Mouse (Mus musculus) hindbrain, embryonic 13.5 days (tissue): ENCODE measurements around the gene Slc31a2. TPM values are rescaled to one million over a fixed set of nuclear protein-coding genes. Genes with fewer than 3 reads are reported as not detected.

Source experiments
- ATAC-seq: fragments of 200-750 bp; cut with Nextera tagmentation; 2 replicates; pipeline ENCODE4 v1.8.0; 2017; ENCODE audit warnings: moderate TSS enrichment; ENCODE audit not compliant: low FRiP score
- H3K27ac ChIP-seq: fragments of 300-500 bp; sonication (generic); 2 replicates; pipeline ENCODE4 v1.5.1; 2015; ENCODE audit warnings: inconsistent platforms, mild to moderate bottlenecking, moderate library complexity
- H3K27me3 ChIP-seq: fragments of 300-500 bp; sonication (generic); 2 replicates; pipeline ENCODE4 v1.6.1; 2015; ENCODE audit warnings: mild to moderate bottlenecking, inconsistent platforms
- H3K36me3 ChIP-seq: fragments of 300-500 bp; sonication (generic); 2 replicates; pipeline ENCODE4 v1.6.1; 2015; ENCODE audit warnings: mild to moderate bottlenecking, inconsistent platforms
- H3K4me1 ChIP-seq: fragments of 300-500 bp; sonication (generic); replicated peaks from 2 replicates; pipeline ENCODE4 v1.6.1; 2015; ENCODE audit warnings: inconsistent platforms
- H3K4me2 ChIP-seq: fragments of 300-500 bp; sonication (generic); 2 replicates; pipeline ENCODE4 v1.6.1; 2015; ENCODE audit warnings: inconsistent platforms, mild to moderate bottlenecking, moderate library complexity
- H3K4me3 ChIP-seq: fragments of 300-500 bp; sonication (generic); 2 replicates; pipeline ENCODE4 v1.5.1; 2015; ENCODE audit warnings: mild to moderate bottlenecking, inconsistent platforms
- H3K9ac ChIP-seq: fragments of 300-500 bp; sonication (generic); 2 replicates; pipeline ENCODE4 v1.6.1; 2015; ENCODE audit warnings: mild to moderate bottlenecking, inconsistent platforms
- H3K9me3 ChIP-seq: fragments of 300-500 bp; sonication (generic); 2 replicates; pipeline ENCODE4 v1.6.1; 2016; ENCODE audit warnings: inconsistent platforms
- WGBS: fragments of 180-500 bp; shearing (Covaris S2); methylation state at CpG from one replicate; pipeline ENCODE4 v1.1.7; 2015; 5-methylcytosine and 5-hydroxymethylcytosine counted together
- polyA plus RNA-seq: library from polyadenylated mRNA; unstranded; fragments of >200 nt; fragmentation: Nextera tagmentation; extraction: Ambion mirVana; gene quantifications from 2 replicates; pipeline ENCODE4 v1.2.1, GENCODE M21; 2015

The Slc31a2 gene
- polyA plus RNA-seq, 1 experiment from 2014 or later = 15.3 TPM

DNA sequence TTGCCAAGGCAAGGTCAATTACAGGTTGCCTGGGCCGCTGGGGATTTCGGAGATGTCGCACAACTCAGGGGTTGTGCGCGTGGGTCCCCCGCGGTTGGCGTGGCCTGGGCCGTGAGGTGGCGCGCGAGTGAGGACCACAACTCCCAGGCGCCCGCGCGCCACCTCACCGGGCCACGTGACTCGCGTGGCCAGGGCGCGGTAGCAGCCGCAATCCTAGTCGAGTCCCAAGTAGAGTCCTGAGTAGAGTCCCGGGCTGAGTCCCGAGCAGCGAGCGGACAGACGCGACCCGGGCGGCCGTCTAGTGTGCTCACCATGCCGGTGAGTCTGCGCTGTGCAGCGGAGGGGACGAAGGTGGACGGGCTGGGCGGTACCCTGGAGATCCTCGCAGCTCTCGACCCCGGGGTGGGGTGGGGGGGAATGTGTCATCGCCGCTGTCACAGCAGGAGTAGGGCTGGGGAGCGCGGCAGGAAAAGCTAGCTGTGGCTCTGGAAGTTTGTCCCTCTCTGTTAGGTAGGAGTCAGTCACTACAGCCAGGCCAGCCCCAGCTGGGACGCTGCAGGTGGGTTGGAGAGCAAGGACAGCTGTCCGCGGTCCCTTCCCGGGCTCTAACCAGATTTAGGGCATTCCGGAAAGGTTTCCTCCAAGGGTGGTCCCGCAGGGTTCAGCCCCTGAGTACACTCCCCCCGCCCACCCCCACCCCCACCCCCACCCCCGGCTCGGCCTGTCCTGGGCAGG is 24.1 kb downstream of the Slc31a2 start:
- H3K27me3 ChIP-seq = no peaks in the 10 kb centered on the region
- H3K4me3 ChIP-seq = peak overlapping the region; percentile 63
- peaks cover 6% of the 10 kb centered on the region; the same call in 1 of the 2 replicates for H3K36me3 ChIP-seq
- peak; percentile 94 for ATAC-seq
- no peaks in the 10 kb centered on the region for H3K9me3 ChIP-seq
- H3K9ac ChIP-seq = peak overlapping the region; percentile 71
- WGBS = under 1% methylated on average over 54 of the region's 55 CpGs
- H3K27ac ChIP-seq = peak overlapping the region; percentile 69
- H3K4me1 ChIP-seq = peaks cover 24% of the 10 kb centered on the region
- H3K4me2 ChIP-seq = peak overlapping the region; percentile 76

- Histone ChIP-seq H3K9ac (peak overlapping the region; percentile 71), H3K27me3 (no peaks in the 10 kb centered on the region), H3K36me3 (peaks cover 6% of the 10 kb centered on the region; the same call in 1 of the 2 replicates), H3K4me2 (peak overlapping the region; percentile 76), H3K4me1 (peaks cover 27% of the 10 kb centered on the region), H3K4me3 (peak overlapping the region; percentile 63), H3K27ac (0 out of 2 replicates have a peak overlapping the region, but pooled peaks have one; percentile 69), H3K9me3 (no peaks in the 10 kb centered on the region)
- 14% methylated on average over 12 of the region's 12 CpGs for WGBS
- peak; percentile 2; the same call in 1 of the 2 replicates for ATAC-seq
Measured at GRCm38 (mm10) chr4:62286992-62287900, 24.9 kb downstream of the Slc31a2 start.

GRCm38 (mm10) chr4:62289226-62289625 is 26.9 kb downstream of the Slc31a2 start:
- WGBS = 89% methylated on average over 7 of the region's 7 CpGs
- no peaks in the 10 kb centered on the region for H3K9me3 ChIP-seq

DNA sequence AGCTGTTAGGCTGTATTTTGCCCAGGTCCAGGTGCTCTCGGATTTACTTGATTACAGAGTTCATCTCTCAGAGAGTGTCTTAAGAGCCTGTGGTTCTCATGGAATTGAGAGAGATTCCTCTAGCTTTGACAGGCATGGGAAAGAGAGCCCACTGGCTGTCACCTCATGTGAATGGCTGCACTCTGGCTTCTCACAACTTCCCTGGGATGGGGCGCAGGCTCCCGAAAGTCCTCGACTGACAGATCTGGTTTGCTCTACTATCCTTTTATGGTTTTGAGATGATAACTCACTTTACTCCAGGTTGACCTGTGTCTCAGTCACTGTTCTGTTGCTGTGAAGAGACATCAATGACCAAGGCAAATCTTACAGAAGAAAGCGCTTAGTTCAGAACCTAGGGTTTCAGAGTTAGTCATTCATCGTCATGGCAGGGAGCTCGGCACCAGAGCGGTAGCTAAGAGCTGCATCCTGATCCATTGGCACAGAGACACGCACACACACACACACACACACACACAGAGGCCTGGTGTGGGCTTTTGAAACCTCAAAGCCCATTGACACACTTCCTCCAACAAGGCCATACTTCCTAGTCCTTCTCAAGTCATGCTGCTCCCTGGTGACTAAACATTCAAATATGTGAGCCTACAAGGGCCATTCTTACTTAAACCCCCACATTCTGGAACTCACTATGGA is 28.6 kb downstream of the Slc31a2 start:
- Histone ChIP-seq H3K27ac (no peak overlapping the region), H3K9me3 (no peaks in the 10 kb centered on the region), H3K36me3 (peaks cover 17% of the 10 kb centered on the region), H3K9ac (no peak overlapping the region), H3K4me2 (no peak overlapping the region), H3K4me3 (no peak overlapping the region), H3K4me1 (peaks cover 45% of the 10 kb centered on the region), H3K27me3 (no peaks in the 10 kb centered on the region)
- WGBS = 92% methylated on average over 9 of the region's 9 CpGs
- no peak for ATAC-seq

More at GRCm38 (mm10) chr4:62289226-62289625, 26.9 kb downstream of the Slc31a2 start:
- no peak for ATAC-seq
- Histone ChIP-seq H3K4me3 (no peak overlapping the region), H3K27ac (no peak overlapping the region), H3K27me3 (no peaks in the 10 kb centered on the region), H3K9ac (no peak overlapping the region), H3K4me1 (peaks cover 45% of the 10 kb centered on the region), H3K4me2 (no peak overlapping the region), H3K36me3 (peaks cover 6% of the 10 kb centered on the region; the same call in 1 of the 2 replicates)

- no peaks in the 10 kb centered on the region for H3K27me3 ChIP-seq
Measured at GRCm38 (mm10) chr4:62292461-62293180, 30.3 kb downstream of the Slc31a2 start.

DNA sequence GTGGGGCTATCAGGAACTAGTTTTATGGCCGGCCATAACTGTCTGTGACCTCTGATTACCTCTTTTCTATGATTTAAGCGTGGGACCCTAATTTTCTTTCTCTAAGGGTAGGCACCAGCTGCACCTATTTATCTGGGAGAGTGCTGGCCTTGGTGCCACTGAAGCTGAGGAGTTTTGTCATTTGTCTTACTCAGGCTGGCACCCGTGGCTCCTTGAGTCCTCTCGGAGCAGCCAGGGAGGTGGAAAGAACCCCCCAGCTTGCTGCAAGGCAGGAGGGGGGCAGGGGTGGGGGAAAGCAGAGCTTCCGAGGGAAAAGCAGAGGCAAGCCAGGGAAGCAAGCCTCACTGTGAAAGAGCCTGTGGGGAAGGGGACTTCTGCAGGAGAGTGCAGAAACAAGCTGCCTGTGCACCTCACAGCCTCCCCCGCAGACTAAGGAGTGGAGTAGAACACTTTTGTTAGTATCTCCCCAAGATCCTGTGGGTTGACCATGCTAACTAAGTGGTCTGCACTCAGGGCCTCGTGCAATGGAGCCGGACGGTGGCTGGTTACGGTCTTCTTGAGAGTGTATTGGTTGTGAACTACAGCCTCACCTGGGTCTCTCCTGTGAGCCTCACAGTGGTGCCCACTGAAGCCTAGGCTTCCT is 31.0 kb downstream of the Slc31a2 start:
- ATAC-seq = no peak; the same call in 1 of the 2 replicates
- Histone ChIP-seq H3K9ac (peak overlapping the region; percentile 14; the same call in 1 of the 2 replicates), H3K4me1 (peaks cover 30% of the 10 kb centered on the region), H3K27ac (no peak overlapping the region), H3K27me3 (no peaks in the 10 kb centered on the region), H3K36me3 (peaks cover 41% of the 10 kb centered on the region), H3K4me2 (no peak overlapping the region), H3K9me3 (no peaks in the 10 kb centered on the region), H3K4me3 (no peak overlapping the region)
- WGBS = 53% methylated on average over 10 of the region's 10 CpGs

More at GRCm38 (mm10) chr4:62292461-62293180, 30.3 kb downstream of the Slc31a2 start:
- no peaks in the 10 kb centered on the region for H3K9me3 ChIP-seq
- peaks cover 34% of the 10 kb centered on the region for H3K36me3 ChIP-seq
- no peak overlapping the region for H3K4me3 ChIP-seq
- ATAC-seq = 0 out of 2 replicates have a peak, but pooled peaks have one; percentile 29
- H3K27ac ChIP-seq = no peak overlapping the region
- 35% methylated on average over 8 of the region's 8 CpGs for WGBS
- H3K9ac ChIP-seq = no peak overlapping the region
- H3K4me2 ChIP-seq = no peak overlapping the region
- peaks cover 37% of the 10 kb centered on the region for H3K4me1 ChIP-seq

DNA sequence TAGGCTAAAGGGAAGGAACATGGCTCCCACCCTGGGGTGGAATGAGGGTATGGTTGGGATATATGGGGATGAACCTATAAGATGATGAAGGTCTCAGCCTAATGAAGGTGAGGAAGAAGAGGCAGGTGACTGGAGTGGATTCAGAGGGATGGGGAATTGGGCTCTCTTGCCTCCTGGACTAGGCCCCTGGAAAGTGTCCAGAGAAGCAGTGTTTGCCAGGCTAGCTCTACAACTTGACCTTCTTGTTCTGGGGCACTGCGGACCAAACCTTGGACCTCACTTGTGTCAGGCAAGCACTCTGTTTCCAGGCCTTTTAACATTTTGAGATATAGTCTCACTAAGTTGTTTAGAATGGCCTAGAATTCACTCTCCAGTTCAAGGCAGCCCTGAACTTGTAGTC is 32.4 kb downstream of the Slc31a2 start:
- no peak for ATAC-seq
- Histone ChIP-seq H3K27ac (no peak overlapping the region), H3K9ac (no peak overlapping the region), H3K9me3 (no peaks in the 10 kb centered on the region), H3K4me2 (no peak overlapping the region), H3K27me3 (no peaks in the 10 kb centered on the region), H3K36me3 (peaks cover 52% of the 10 kb centered on the region), H3K4me1 (peaks cover 21% of the 10 kb centered on the region), H3K4me3 (no peak overlapping the region)
- 96% methylated on average over 1 of the region's 1 CpGs for WGBS

GRCm38 (mm10) chr4:62297280-62298130 is 35.1 kb downstream of the Slc31a2 start:
- Histone ChIP-seq H3K4me1 (peaks cover 16% of the 10 kb centered on the region), H3K27me3 (no peaks in the 10 kb centered on the region), H3K4me3 (no peak overlapping the region), H3K4me2 (no peak overlapping the region), H3K27ac (no peak overlapping the region), H3K36me3 (peaks cover 76% of the 10 kb centered on the region), H3K9ac (no peak overlapping the region), H3K9me3 (no peaks in the 10 kb centered on the region)
- WGBS = 88% methylated on average over 3 of the region's 3 CpGs
- no peak for ATAC-seq

- WGBS = 94% methylated on average over 2 of the region's 2 CpGs
- Histone ChIP-seq H3K27me3 (no peaks in the 10 kb centered on the region), H3K4me3 (no peak overlapping the region), H3K27ac (no peak overlapping the region), H3K9ac (no peak overlapping the region), H3K9me3 (no peaks in the 10 kb centered on the region), H3K4me1 (no peaks in the 10 kb centered on the region), H3K36me3 (peaks cover 96% of the 10 kb centered on the region), H3K4me2 (no peak overlapping the region)
- no peak for ATAC-seq
Measured at GRCm38 (mm10) chr4:62300001-62300400, 37.6 kb downstream of the Slc31a2 start.

DNA sequence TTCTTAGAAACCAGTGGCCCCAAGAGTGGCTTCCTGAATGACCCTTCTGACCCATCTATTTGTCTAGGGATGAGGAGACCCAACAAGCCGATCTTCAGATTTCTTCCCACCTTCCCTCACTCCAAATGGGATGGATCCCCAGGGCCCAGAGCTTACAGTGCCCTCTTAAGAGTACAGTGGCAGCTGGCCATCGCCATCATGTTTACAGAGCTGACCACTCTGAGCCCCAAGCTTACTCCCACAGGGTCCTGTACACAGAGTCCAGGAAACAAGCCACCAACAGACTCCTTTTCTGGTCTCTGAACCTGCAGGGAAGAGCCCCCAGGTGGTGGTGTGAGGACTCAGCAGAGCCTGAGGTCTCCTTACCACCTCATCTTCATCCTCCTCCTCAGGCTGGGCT is 40.4 kb downstream of the Slc31a2 start:
- H3K27me3 ChIP-seq = no peaks in the 10 kb centered on the region

More for the DNA sequence above, 40.4 kb downstream of the Slc31a2 start:
- WGBS = 74% methylated on average over 2 of the region's 2 CpGs
- no peak overlapping the region for H3K4me3 ChIP-seq
- peaks cover 95% of the 10 kb centered on the region for H3K36me3 ChIP-seq
- H3K4me1 ChIP-seq = no peaks in the 10 kb centered on the region
- no peak overlapping the region for H3K9ac ChIP-seq
- no peaks in the 10 kb centered on the region for H3K9me3 ChIP-seq
- ATAC-seq = no peak
- no peak overlapping the region for H3K27ac ChIP-seq
- no peak overlapping the region for H3K4me2 ChIP-seq
